Mouse (Mus musculus): ENCODE results near the gene AF067061.
"Not testable (repeated sequence)": the region's sequence is repeated elsewhere in the genome, so short reads cannot be mapped to it uniquely, and the experiment has no call there.

Gene AF067061

GRCm38 (mm10) chr13:120262870-120263269, at the start of gene AF067061:
AF067061 (plus strand) TSS chr13:120263114.
- not testable (repeated sequence) for DNase-seq (ENCODE audit: low spot score in 2 of 2)

GRCm38 (mm10) chr13:120215847-120216246, 47.1 kb upstream of the AF067061 start, which contains the start of gene Gm21762:
Gm21762 (minus strand) TSS chr13:120215947.
- DNase-seq (ENCODE audit: low spot score in 2 of 2), result not testable (repeated sequence)

- not testable (repeated sequence) for DNase-seq (ENCODE audit: low spot score in 2 of 2)
Measured at GRCm38 (mm10) chr13:120220922-120221321, 42.0 kb upstream of the AF067061 start.

- DNase-seq (ENCODE audit: low spot score in 2 of 2), result not testable (repeated sequence)
Measured at GRCm38 (mm10) chr13:120223012-120223659, 39.8 kb upstream of the AF067061 start.

- not testable (repeated sequence) for DNase-seq (ENCODE audit: low spot score in 2 of 2)
Measured at GRCm38 (mm10) chr13:120231798-120232197, 31.1 kb upstream of the AF067061 start.

- not testable (repeated sequence) for DNase-seq (ENCODE audit: low spot score in 2 of 2)
Measured at GRCm38 (mm10) chr13:120232447-120233049, 30.4 kb upstream of the AF067061 start.

- not testable (repeated sequence) for DNase-seq (ENCODE audit: low spot score in 2 of 2)
Measured at GRCm38 (mm10) chr13:120238811-120239210, 24.1 kb upstream of the AF067061 start, which contains the start of gene Gm21731. Gm21731 (plus strand) TSS chr13:120239111.

GRCm38 (mm10) chr13:120251208-120251924, 11.5 kb upstream of the AF067061 start:
- DNase-seq (ENCODE audit: low spot score in 2 of 2), result not testable (repeated sequence)

GRCm38 (mm10) chr13:120258817-120259658, 3.9 kb upstream of the AF067061 start:
- not testable (repeated sequence) for DNase-seq (ENCODE audit: low spot score in 2 of 2)

GRCm38 (mm10) chr13:120259718-120260117, 3.2 kb upstream of the AF067061 start:
- not testable (repeated sequence) for DNase-seq (ENCODE audit: low spot score in 2 of 2)

GRCm38 (mm10) chr13:120277837-120278236, 14.9 kb downstream of the AF067061 start:
- not testable (repeated sequence) for DNase-seq (ENCODE audit: low spot score in 2 of 2)

- no peak for DNase-seq (ENCODE audit: low spot score in 2 of 2)
Measured at GRCm38 (mm10) chr13:120278784-120279183, 15.9 kb downstream of the AF067061 start.

- no peak for DNase-seq (ENCODE audit: low spot score in 2 of 2)
Measured at GRCm38 (mm10) chr13:120299324-120299894, 36.5 kb downstream of the AF067061 start.

- DNase-seq (ENCODE audit: low spot score in 2 of 2), result no peak
Measured at GRCm38 (mm10) chr13:120299991-120300442, 37.1 kb downstream of the AF067061 start, which contains the start of gene BC147527. BC147527 (plus strand) TSS chr13:120300392.

GRCm38 (mm10) chr13:120300853-120301252, 37.9 kb downstream of the AF067061 start:
- no peak for DNase-seq (ENCODE audit: low spot score in 2 of 2)

GRCm38 (mm10) chr13:120310749-120311148, 47.8 kb downstream of the AF067061 start:
- no peak for DNase-seq (ENCODE audit: low spot score in 2 of 2)

- no peak for DNase-seq (ENCODE audit: low spot score in 2 of 2)
Measured at GRCm38 (mm10) chr13:120313584-120313983, 50.7 kb downstream of the AF067061 start.
